Mouse (Mus musculus): ENCODE measurements around the gene Ldhal6b. TPM values are rescaled to one million over a fixed set of nuclear protein-coding genes. Genes with fewer than 3 reads are reported as not detected.

The Ldhal6b gene
- not detected for polyA plus RNA-seq (2017; shearing (Covaris generic))

DNA sequence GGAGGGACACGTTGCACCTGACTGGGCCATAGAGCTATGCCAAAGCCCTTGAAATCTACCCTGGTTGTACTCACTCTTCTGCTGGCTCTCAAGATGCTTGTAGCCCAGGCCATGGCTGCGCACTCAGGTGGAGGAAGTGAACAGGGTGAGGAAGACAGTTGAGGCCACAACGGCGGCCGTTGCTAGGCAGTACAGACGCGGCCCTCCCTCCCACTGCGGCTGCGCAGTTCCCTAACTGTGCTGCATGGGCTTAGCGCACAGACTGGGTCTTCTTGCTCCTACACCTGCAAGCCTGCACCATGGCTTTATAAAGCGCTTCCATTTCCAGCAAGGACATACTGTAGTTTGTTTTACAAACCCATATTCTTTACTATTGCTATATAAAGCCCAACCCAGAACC lies at the start of gene Ldhal6b:
Gene Ldhal6b, minus strand, starts transcription at position 223 of the 400 bp plus-strand sequence.

DNA sequence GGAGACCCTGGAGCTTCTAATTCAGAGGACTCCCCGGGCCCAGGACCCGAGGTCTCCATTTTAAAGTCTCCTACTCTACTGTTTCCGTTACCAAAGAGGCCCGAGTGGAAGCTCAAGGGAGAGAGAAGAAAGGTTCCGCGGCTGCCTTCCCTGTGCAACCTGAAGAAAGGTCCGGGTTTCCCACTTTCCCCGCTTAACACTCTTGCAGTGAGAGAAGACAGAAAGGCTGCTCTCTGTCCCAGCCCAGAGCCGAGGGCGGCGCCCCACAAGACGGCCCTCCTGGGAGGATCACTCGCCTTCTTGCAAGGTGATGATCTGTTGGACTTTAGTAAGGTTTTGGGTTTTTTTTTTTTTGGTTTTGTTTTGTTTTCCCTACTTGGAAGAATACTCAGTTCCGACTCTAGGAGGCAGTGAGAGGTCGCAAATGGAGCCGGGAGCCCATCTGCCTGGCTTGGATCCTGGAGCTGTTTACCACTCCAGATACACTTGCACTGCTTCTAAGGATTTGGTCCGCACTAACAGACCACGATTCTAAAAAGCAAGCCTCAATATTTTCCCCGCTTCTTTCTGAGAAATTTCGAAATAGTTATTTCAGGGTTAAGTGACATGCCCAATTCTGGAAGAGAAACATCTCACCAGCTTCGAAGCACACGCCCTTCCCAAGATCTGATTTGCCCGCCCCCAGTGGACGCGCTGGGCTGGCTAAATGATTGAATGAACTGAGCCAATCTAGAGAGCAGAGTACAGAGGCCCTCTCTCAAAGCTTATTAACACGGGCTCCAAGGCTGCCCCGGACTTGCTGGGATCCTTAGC lies 21.8 kb upstream of the Ldhal6b start, which contains the start of gene Tmem242:
Gene Tmem242, minus strand, starts transcription at position 101 of the 813 bp plus-strand sequence.

Other genes with a start within 250 kb of the Ldhal6b start
- gene Tmem242, start 21.5 kb upstream of the Ldhal6b start, polyA plus RNA-seq (2017; shearing (Covaris generic)): 34.2 TPM
- gene Zdhhc14, start 73.8 kb upstream of the Ldhal6b start, polyA plus RNA-seq (2017; shearing (Covaris generic)): 0.10 TPM